Mouse (Mus musculus) bone marrow, adult 2 months (tissue): ENCODE results near the gene Ascc1.
"Not testable (repeated sequence)": the region's sequence is repeated elsewhere in the genome, so short reads cannot be mapped to it uniquely, and the experiment has no call there.

Source experiments
- CTCF ChIP-seq: fragments of 200-500 bp; IDR thresholded peaks from 2 replicates; pipeline ENCODE4 v1.5.1; 2011; ENCODE audit warnings: low read length, control low read depth; ENCODE audit not compliant: control insufficient read depth, insufficient read depth
- POLR2A ChIP-seq: fragments of 200-500 bp; IDR thresholded peaks from 2 replicates; pipeline ENCODE4 v1.6.1; 2011; ENCODE audit warnings: low read depth, mild to moderate bottlenecking, control low read depth, low read length, borderline replicate concordance; ENCODE audit not compliant: control insufficient read depth

GRCm38 (mm10) chr10:60136010-60136409, 133.4 kb downstream of the Ascc1 start:
- not testable (repeated sequence) for TF ChIP-seq CTCF, POLR2A
